Mouse (Mus musculus) liver, embryonic 11.5 days (tissue): ENCODE measurements around the gene Il20. TPM values are rescaled to one million over a fixed set of nuclear protein-coding genes. Genes with fewer than 3 reads are reported as not detected.

Experiments
- polyA plus RNA-seq: library from polyadenylated mRNA; unstranded; fragments of >200 nt; fragmentation: Nextera tagmentation; extraction: Ambion mirVana; gene quantifications from 2 replicates; pipeline ENCODE4 v1.2.1, GENCODE M21; 2014

Il20 gene
- polyA plus RNA-seq, 1 experiment from 2014 or later: not detected

Other genes starting within 250 kb of the Il20 start
- gene C4bp, start 249.8 kb downstream of the Il20 start, polyA plus RNA-seq: 0.34 and 0.47 TPM in 2 replicates
- not detected in 2 replicates for gene Gm29427, start 195.7 kb downstream of the Il20 start, polyA plus RNA-seq
- gene Yod1, start 194.1 kb downstream of the Il20 start, polyA plus RNA-seq: 26.5 and 26.6 TPM in 2 replicates
- 4.9 and 6.1 TPM in 2 replicates for gene Pfkfb2, start 182.2 kb downstream of the Il20 start, polyA plus RNA-seq
- gene AA986860, start 179.5 kb downstream of the Il20 start, polyA plus RNA-seq: 7.1 and 7.9 TPM in 2 replicates
- not detected in 2 replicates for gene Fcamr, start 110.5 kb downstream of the Il20 start, polyA plus RNA-seq
- 0.12 and 0.25 TPM in 2 replicates for gene Pigr, start 84.8 kb downstream of the Il20 start, polyA plus RNA-seq
- gene Fcmr, start 45.8 kb downstream of the Il20 start, polyA plus RNA-seq: not detected in 2 replicates
- not detected in 2 replicates for gene Il24, start 24.0 kb downstream of the Il20 start, polyA plus RNA-seq
- gene Il19, start 28.7 kb upstream of the Il20 start, polyA plus RNA-seq: not detected in 2 replicates
- gene Il10, start 108.4 kb upstream of the Il20 start, polyA plus RNA-seq: not detected in 2 replicates
- 26.9 and 30.1 TPM in 2 replicates for gene Mapkapk2, start 186.4 kb upstream of the Il20 start, polyA plus RNA-seq
- 11.7 and 16.2 TPM in 2 replicates for gene Dyrk3, start 226.9 kb upstream of the Il20 start, polyA plus RNA-seq
- 61.4 and 62.5 TPM in 2 replicates for gene Eif2d, start 241.7 kb upstream of the Il20 start, polyA plus RNA-seq